Mouse (Mus musculus) large intestine, adult 2 months (tissue): ENCODE results near the gene Slc25a51. TPM values are rescaled to one million over a fixed set of nuclear protein-coding genes. Genes with fewer than 3 reads are reported as not detected.

ENCODE experiments used
- DNase-seq: peaks from one replicate; pipeline ENCODE4 v3.0.0-alpha.2; 2012; ENCODE audit warnings: low read depth, low spot score
- WGBS: fragments of 180-500 bp; shearing (Covaris S2); methylation state at CpG from one replicate; pipeline ENCODE4 v1.1.7; 2018; 5-methylcytosine and 5-hydroxymethylcytosine counted together
- polyA plus RNA-seq: library from polyadenylated mRNA; depleted of rRNA; stranded (reverse); fragments of >200 nt; gene quantifications from 2 replicates; pipeline ENCODE4 v1.2.3, GENCODE M21; 2012; rRNA removed

Gene Slc25a51
- 46.4 and 83.2 TPM in 2 replicates for polyA plus RNA-seq

DNA sequence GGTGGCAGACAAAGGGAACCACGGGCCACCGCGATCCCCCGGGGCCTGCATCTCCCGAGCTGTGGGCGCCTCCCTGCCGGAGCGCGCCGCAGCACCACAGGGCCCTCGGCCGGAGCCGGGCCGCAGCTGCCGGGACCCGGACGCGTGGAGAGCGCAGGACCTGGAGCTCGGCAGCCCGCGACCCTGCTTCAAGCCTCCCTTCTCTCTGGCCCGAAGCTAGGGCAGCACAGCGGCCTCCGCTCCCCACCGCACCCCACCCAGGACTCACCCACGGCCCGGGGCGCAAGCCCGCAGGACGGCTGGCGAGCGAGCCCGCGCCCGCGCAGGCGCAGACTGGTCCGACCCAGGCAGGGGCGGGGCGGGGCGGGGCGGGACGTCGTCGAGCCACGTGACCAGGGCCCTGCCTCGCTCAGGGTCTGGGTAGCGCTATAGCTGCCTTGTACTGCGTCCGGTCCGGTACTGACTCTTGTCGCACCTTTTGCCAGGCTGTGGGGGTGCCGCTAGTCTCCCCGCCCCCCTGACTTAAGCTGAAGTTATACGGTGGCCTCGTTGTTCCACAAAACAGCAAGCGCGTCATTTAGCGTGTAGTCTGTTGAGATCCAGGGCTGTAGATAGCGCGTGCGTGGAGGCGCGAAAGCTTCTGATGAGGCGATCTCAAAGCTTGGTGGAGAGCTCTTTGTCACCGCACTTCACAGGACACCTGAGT is at the start of gene Slc25a51:
Gene Slc25a51, minus strand, starts transcription at position 340 of the 706 bp plus-strand sequence.
- DNase-seq: peak; percentile 79
- under 1% methylated on average over 48 of the region's 67 CpGs for WGBS

DNA sequence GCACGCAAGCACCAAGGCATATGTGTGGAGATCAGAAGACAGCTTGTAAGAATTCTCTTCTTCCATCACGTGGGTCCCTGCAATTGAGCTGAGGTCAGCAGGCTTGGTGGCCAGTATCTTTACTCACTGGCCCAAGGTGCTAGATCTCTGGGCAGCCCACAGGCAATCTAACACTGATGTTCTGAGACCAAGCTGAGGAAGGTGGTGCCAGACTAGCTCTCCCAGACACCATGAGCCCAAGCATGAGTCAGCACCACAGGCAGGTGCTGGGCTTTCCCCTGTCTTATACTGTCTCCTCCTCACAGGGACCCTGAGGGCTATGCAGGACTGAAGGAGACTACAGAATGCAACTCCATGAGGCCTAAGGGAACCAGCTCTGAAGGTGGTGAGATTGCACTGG is 49.0 kb upstream of the Slc25a51 start:
- no peak for DNase-seq
- WGBS: 96% methylated on average over 2 of the region's 2 CpGs

DNA sequence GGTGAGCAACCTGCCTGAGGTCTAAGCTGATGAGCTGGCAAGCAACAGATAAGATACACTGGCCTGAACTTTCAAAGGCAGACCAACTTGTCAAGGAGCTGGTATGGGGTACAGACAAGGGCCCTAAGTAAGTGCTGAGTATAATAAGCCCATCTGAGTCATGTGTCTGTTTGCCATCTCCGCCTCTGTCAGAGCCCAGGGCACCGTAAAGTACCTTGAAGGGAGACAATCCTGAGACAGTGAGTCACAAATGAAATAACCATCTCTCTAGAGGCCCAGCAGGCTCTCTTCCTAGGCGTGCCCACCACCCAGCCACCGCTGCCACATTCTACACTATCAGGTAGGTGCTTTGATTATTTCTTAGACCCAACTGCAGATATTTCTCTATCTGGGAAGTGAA is 46.4 kb upstream of the Slc25a51 start:
- WGBS: 33% methylated on average over 4 of the region's 4 CpGs

DNA sequence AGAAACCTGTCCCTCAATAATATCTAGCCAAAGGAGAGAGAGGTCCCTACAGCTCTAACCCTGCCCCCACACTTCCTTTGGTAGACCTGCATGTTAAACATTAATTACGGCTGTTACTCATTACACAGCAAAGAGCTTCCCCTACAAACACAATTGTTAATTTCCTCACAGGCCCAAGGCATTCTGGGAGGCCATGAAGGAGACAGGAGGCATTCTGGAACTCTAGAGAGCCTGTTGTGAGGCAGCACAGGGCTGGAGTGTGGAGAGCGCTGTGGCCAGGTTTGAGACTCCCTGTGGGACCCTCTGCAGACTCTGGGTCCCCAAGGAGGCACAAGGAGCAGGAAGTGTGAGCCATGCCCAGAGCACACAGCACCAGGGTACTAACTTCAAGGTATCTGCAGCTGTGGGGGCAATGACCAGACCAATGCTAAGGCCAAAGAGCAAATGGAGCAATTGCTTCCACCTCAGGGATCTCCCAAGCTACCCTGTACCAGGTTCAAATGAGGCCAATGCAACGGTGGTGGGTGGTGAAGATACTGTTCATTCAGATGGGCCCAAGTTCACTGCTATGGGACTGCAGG is 44.8 kb upstream of the Slc25a51 start:
- DNase-seq: peak; percentile 76
- 27% methylated on average over 3 of the region's 3 CpGs for WGBS

More for the DNA sequence above, 46.4 kb upstream of the Slc25a51 start:
- no peak for DNase-seq

DNA sequence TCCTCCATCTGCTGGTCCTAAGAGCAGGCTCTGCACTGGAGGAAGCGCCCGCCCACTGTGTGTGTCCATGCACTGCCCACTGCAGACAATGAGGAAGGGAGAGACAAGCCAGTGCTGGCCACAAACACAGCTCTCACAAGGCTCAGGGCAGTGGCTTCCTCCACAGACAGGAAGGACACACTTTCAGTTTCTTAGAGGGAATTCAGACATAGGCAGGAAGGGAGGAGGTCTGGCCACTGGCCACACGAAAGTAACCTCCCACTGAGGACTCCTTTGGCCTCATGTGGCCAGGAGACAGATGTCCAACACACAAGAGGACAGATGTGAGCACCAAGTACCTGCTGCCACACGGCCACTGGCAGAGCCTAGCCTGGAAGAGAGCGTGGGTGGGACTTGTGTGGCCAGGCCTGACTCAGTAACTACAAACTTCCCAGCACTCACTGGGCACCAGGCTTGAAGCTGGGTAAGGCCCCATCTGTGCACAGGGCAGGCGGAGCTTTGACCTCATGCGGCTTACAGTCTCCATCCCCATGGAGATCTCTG is 44.1 kb upstream of the Slc25a51 start:
- WGBS: 22% methylated on average over 7 of the region's 7 CpGs

DNA sequence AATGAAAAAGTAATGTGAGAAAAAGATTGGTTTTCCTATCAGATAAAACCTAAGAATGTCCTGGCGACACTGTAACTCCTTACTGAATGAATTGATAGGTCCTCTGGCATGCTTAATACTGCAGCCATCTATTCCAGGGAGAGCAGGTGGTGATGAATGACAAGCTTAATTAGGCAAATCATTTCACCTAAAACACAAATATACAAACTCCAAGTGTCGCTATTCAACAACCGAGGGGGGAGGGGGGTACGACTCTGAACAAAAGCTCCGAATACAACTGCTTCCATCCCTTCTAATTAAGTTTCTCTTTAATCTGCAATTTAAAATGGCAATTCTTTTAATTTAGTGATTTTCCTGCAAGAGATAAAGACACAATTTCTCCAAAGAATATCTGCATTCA is 40.4 kb upstream of the Slc25a51 start:
- DNase-seq: no peak
- WGBS: 89% methylated on average over 5 of the region's 5 CpGs

More for the DNA sequence above, 44.1 kb upstream of the Slc25a51 start:
- no peak for DNase-seq

DNA sequence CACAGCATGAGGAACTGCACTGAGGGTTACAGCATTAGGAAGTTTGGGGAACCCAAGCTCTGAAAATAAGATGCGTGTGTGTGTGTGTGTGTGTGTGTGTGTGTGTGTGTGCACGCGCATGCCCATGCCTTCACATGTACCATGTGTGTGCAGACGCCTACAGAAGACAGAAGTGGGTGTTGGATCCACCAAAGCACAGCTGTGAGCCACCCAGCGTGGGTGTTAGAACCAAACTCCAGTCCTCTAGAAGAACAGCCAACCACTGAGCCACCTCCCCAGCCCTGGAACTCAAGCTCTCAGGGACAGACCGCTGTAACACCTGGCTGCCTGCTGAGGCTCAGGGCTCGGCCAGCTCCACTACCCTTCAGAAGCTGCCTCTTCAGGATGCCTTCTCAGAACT is 39.9 kb upstream of the Slc25a51 start:
- WGBS: 78% methylated on average over 7 of the region's 7 CpGs
- no peak for DNase-seq

DNA sequence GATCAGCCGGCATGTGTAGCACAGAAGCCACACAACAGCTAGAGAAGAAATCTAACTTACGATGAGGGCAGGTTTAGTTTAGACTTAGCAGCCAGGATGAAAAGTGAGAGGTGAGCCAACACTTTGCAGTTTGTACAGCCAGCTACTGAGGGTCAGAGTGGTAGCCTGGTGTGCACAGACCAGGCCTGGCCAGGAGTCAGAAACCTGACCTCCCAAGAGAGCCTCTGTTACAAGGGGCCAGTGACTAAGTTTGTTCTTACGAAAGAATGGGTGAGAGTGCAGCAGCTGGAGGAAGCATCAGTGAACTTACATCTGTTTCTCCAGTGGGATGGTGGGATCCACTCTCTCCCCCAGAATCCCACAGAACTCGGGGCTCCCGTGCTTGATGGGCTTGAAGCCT is 38.6 kb upstream of the Slc25a51 start:
- no peak for DNase-seq
- WGBS: 94% methylated on average over 5 of the region's 5 CpGs

DNA sequence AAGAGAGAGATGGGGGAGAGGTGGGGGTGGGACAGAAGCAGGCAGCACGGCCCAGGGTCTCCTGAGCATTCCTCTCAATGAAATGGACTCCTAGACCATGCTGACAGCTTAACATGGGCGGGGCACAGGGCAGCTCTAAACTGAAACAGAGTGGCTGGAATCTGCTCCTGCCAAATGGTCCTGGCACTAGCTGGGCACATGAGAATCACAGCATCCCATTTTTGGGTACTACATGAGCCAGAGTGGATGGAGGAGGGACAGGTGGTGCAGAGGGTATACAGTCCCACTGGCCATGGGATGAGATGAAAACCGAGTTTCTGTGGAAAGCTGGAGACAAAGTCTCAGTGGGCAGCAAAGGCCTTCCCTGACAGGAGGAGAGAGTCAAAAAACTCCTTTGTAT is 36.7 kb upstream of the Slc25a51 start:
- 74% methylated on average over 3 of the region's 3 CpGs for WGBS
- no peak for DNase-seq

DNA sequence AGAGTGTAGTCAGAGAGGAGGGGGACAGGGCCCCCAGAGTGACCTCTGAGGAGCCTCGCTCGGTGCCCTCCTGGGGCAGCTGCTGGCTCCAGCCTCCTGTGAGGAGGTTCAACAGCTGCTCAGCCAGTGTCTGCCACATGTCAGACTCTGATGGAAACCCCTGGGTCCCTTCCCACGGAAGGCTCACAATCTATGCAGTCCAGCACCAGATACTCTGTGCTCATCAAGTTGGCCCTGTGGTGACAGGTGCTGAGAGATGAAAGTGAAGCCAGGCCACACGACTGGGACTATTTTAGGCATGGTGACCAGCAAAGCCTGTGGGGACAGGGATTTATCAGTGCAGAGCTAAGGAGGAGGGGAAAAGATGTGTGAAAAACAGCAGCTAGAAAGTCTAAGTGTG is 36.2 kb upstream of the Slc25a51 start:
- WGBS: 83% methylated on average over 4 of the region's 4 CpGs
- DNase-seq: no peak

DNA sequence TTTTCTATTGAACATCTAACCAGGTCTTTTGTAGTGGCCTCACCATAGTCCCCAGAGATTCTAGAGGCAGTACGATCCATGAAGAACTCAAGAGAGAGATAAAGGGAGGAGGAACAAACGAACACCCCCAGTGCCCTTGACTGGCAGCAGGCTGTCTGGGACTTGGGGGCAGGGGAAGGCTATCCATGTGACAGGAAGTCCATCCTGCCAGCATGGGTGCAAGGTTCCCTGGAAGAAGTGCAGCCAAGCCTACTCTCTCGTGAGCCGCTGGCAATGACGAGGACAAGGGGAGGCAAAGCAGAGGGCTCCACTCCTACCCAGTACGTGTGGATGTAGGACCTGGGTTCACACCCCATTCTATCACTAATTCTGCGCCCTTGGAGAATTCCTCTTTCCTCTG is 35.1 kb upstream of the Slc25a51 start:
- WGBS: 84% methylated on average over 7 of the region's 7 CpGs
- DNase-seq: no peak

DNA sequence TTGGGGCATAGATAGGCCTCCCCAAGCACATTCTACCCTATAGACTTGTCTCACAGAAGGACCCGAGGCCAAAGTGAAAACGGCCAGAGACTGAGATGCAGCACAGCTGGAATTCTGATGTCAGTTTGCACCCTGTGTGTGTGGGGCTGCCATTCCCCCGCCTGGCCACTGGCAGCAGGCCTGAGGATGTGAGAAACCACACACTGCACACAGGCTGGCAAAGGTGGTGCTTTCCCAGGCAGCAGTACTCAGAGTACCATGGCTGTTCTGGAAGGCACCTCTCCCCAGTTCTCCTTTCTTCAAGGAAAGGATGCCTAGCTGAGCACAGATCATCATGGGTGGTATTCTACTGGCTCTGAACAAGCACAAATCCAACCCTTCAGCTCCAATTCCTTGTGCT is 33.7 kb upstream of the Slc25a51 start:
- 66% methylated on average over 3 of the region's 3 CpGs for WGBS
- no peak for DNase-seq

DNA sequence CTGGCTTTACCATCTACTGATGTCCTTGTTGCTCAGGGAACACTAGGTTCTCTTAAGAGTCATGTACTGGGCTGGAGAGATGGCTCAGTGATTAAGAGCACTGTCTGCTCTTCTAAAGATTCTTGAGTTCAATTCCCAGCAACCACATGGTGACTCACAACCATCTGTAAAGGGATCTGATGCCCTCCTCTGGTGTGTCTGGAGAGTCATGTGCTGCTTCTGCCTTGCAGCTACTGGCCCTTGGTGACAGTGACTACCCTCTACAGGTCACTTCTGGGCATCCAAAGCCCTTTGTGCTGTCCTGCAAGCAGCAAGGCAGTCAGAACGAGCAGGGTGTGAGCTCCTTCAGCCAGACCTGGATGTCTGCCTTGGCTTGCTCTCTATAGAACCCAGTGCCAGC is 33.2 kb upstream of the Slc25a51 start:
- 68% methylated on average over 1 of the region's 1 CpGs for WGBS
- no peak for DNase-seq

DNA sequence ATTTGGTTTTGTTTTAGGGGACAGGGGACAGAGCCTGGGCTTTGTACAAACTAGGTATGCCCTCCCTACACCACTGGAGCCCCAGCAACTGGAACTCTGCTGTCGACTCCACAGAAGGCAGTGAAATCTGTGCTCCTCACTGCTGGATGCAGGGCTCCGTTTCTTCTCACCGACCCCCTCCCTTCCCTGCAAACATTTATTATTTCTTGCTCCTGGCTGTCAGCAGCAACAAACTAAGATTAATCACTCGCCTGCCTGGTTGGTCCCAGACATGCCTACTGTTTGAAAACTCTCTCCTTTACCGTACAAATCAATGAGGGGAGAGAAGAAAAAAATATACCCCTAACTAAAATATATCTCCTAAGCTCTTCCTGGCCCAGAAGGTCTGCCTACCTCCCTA is 30.7 kb upstream of the Slc25a51 start:
- WGBS: 62% methylated on average over 5 of the region's 5 CpGs
- DNase-seq: no peak

DNA sequence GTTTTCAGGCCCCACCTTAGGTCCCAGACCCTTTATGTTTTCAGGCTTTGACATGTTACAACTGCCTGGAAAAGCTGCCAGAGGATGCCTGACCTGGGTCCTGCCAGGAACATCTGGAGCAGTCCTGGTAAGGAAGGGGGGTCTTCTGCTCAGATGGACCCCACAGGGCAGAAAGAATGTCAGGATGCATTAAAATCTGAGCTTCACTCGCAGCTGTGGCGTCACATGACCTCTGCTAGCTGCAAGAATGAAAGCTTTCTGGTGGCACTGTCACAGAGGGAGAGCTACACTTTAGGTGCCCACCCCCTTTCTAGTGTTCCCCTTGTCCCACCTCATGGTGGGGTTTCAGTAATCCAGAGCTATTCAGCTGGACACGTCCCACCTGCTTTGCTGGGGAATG is 28.4 kb upstream of the Slc25a51 start:
- 81% methylated on average over 3 of the region's 3 CpGs for WGBS
- DNase-seq: no peak

DNA sequence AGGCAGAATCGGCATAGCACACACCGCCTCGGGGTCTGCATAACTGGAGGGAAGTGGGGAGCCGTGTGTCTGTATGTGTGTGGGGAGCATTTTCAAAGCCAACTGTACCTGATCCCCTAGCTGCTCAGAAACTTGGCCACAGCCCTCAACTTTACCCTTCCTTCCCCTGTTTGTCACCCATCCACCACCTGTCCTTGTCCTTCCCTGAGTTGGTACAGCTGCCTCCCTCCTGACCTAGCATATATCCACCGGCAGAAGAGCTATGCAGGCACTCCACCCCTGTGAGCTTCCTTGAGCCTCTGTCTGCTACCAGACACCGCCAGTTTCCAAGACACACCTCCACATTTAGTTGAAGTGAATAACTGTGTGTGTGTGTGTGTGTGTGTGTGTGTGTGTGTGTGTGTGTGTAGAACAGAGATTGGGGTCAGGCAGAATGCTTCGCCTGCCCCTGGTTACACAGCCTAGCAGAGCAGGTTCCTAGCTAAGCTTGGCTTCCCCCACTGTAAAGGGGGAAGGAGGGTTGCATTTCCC is 27.9 kb upstream of the Slc25a51 start:
- WGBS: 63% methylated on average over 7 of the region's 7 CpGs
- DNase-seq: no peak

DNA sequence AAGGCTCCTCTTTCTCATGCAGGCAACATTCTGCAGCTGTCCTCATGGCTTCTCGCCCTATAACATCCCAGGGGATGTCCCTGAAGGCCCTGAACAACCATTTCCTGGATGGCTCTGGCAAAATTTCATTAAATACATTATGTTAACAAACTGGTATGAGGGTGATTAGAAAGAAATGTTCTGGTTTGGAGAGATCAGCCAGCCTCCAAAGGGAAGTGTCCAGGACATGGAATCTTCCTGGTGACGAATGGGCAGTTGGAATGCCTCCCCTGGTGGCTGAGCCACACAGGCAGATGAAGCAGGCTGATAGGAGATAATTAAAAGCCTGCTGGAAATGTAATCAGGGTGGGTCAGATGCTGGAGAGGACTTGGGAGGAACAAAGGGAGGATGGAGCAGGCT is 27.3 kb upstream of the Slc25a51 start:
- 54% methylated on average over 2 of the region's 2 CpGs for WGBS
- DNase-seq: no peak

DNA sequence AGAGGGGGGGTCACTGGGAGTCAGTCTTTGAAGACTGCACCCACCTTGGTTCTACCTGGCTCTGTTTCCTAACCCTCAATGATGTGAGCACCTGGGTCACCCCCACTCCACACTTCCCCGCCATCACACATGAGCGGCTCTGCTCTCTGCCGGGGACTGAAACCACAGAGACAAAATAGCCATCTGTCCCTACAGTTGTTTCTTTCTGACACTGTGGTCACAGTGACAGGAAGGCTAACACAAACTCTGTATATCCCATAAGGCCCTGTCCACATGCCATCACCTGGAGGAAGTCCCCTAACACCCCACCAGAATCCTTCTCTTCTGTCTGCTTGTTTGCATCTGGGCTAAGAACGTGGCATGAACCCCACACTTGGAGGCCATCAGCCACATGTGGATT is 26.1 kb upstream of the Slc25a51 start:
- no peak for DNase-seq
- 83% methylated on average over 4 of the region's 4 CpGs for WGBS

DNA sequence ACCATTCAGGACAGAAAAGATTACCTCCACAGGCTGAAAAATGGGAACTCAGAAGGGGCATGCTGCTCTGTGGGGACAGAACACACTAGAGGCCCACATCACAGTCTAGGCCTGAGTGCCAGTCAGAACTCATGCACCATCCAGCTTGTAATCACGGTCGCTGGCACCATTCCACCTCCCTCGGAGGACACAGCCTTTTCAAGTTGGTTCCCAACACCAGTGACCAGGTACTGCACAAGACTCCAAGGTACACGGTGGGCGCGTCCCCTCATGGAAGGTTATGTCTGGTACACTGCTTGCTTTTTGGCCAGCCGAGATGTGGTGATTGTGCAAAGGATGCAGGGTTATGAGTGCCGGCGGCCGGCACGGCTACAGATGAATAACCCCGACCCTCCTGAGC is 25.5 kb upstream of the Slc25a51 start:
- no peak for DNase-seq
- WGBS: 82% methylated on average over 12 of the region's 12 CpGs

DNA sequence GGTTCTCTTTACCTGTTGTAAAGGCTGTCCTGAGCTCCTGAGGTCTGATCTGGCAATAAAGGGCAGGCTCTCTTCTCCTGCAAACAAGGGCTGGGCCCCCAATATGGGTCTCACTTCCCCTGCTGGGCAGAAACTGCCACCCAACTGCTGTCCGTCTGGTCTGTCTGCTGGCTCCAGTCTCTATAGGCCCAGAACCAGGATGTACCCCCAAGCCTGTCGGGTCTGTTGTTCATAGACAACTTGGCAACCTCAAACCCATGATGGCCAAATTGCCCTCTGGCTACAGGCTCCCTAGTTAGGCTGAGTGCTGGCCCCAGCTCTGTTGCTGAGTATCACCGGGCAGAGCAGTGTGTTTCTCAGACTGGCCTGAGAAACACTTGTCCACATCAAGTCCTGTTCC is 23.2 kb upstream of the Slc25a51 start:
- DNase-seq: no peak
- 74% methylated on average over 3 of the region's 3 CpGs for WGBS

DNA sequence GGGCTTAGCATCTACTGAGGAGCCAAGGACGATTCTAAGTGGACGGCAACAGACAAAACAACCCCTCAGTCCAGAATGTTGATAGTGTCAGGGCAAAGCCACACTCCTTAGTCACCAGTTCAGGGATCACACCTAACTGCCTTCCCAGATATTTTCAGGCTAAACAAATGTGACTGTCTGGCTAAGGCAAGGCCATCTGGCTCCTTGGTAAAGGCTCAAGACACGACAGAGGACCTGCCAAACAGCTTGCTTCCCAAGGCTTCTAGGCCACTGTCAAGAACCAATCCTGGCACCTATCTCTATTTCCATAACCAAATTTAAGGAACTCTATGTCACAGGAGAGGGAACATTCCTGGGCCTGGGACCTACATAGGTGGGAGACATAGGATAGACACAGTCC is 22.8 kb upstream of the Slc25a51 start:
- DNase-seq: no peak
- 86% methylated on average over 3 of the region's 3 CpGs for WGBS
